Mouse (Mus musculus) intestine, embryonic 14.5 days (tissue): ENCODE data around the gene Pip5kl1. TPM values are rescaled to one million over a fixed set of nuclear protein-coding genes. Genes with fewer than 3 reads are reported as not detected.

Experiments
- ATAC-seq: fragments of 200-750 bp; cut with Nextera tagmentation; replicated peaks from 2 replicates; pipeline ENCODE4 v1.8.0; 2017; ENCODE audit warnings: low read depth, moderate number of reproducible peaks, moderate TSS enrichment, moderate library complexity; ENCODE audit not compliant: low FRiP score, low TSS enrichment
- DNase-seq: peaks from one replicate; pipeline ENCODE4 v3.0.0-alpha.2; 2018; ENCODE audit warnings: low spot score
- H3K27ac ChIP-seq: fragments of 300-500 bp; sonication (generic); 2 replicates; pipeline ENCODE4 v1.5.1; 2014; ENCODE audit warnings: low read depth, mild to moderate bottlenecking, control low read depth
- H3K27me3 ChIP-seq: fragments of 300-500 bp; sonication (generic); replicated peaks from 2 replicates; pipeline ENCODE4 v1.6.1; 2014; ENCODE audit warnings: low read length, control low read depth; ENCODE audit not compliant: control insufficient read depth, insufficient read depth
- H3K36me3 ChIP-seq: fragments of 300-500 bp; sonication (generic); 2 replicates; pipeline ENCODE4 v1.6.1; 2014; ENCODE audit warnings: low read length, control low read depth; ENCODE audit not compliant: control insufficient read depth, insufficient read depth
- H3K4me1 ChIP-seq: fragments of 300-500 bp; sonication (generic); replicated peaks from 2 replicates; pipeline ENCODE4 v1.6.1; 2014; ENCODE audit warnings: low read length, control low read depth, mixed read lengths; ENCODE audit not compliant: control insufficient read depth, insufficient read depth
- H3K4me2 ChIP-seq: fragments of 300-500 bp; sonication (generic); 2 replicates; pipeline ENCODE4 v1.6.1; 2014; ENCODE audit warnings: low read length
- H3K4me3 ChIP-seq: fragments of 300-500 bp; sonication (generic); 2 replicates; pipeline ENCODE4 v1.5.1; 2014; ENCODE audit warnings: low read depth, low read length, control low read depth, mixed read lengths
- H3K9ac ChIP-seq: fragments of 300-500 bp; sonication (generic); 2 replicates; pipeline ENCODE4 v1.6.1; 2014; ENCODE audit warnings: mild to moderate bottlenecking, low read length
- H3K9me3 ChIP-seq: fragments of 300-500 bp; sonication (generic); 2 replicates; pipeline ENCODE4 v1.6.1; 2016; ENCODE audit warnings: low read length, control low read depth; ENCODE audit not compliant: control insufficient read depth
- WGBS: fragments of 180-500 bp; shearing (Covaris S2); extraction: QIAGEN DNeasy Blood & Tissue Kit; methylation state at CpG from one replicate; pipeline ENCODE4 v1.1.7; 2014; 5-methylcytosine and 5-hydroxymethylcytosine counted together
- polyA plus RNA-seq: library from polyadenylated mRNA; unstranded; fragments of >200 nt; fragmentation: Nextera tagmentation; extraction: Ambion mirVana; gene quantifications from 2 replicates; pipeline ENCODE4 v1.2.1, GENCODE M21; 2014

Gene Pip5kl1
- polyA plus RNA-seq, 1 experiment from 2014 or later = 0.89 TPM

GRCm38 (mm10) chr2:32535501-32535991, 39.1 kb upstream of the Pip5kl1 start:
- Histone ChIP-seq H3K27ac (peak overlapping the region; percentile 95), H3K9me3 (no peaks in the 10 kb centered on the region), H3K27me3 (no peaks in the 10 kb centered on the region), H3K4me3 (peak overlapping the region; percentile 81), H3K4me2 (peak overlapping the region; percentile 79), H3K4me1 (peaks cover 42% of the 10 kb centered on the region), H3K36me3 (no peaks in the 10 kb centered on the region), H3K9ac (peak overlapping the region; percentile 86)
- WGBS = under 1% methylated on average over 35 of the region's 56 CpGs
- ATAC-seq (peak; percentile 72), DNase-seq (no peak)

GRCm38 (mm10) chr2:32536086-32536633, 38.4 kb upstream of the Pip5kl1 start:
- no peak for ATAC-seq
- peak; percentile 70 for DNase-seq
- Histone ChIP-seq H3K27ac (no peak overlapping the region), H3K9me3 (no peaks in the 10 kb centered on the region), H3K27me3 (no peaks in the 10 kb centered on the region), H3K4me3 (peak overlapping the region; percentile 81), H3K36me3 (no peaks in the 10 kb centered on the region), H3K4me2 (peak overlapping the region; percentile 79), H3K4me1 (peaks cover 42% of the 10 kb centered on the region), H3K9ac (peak overlapping the region; percentile 86)
- WGBS = 1% methylated on average over 14 of the region's 14 CpGs

GRCm38 (mm10) chr2:32536634-32537359, 37.8 kb upstream of the Pip5kl1 start:
- no peaks in the 10 kb centered on the region for H3K27me3 ChIP-seq
- peak; percentile 73 for DNase-seq
- WGBS = 8% methylated on average over 11 of the region's 11 CpGs

GRCm38 (mm10) chr2:32537360-32537905, 37.2 kb upstream of the Pip5kl1 start:
- 16% methylated on average over 9 of the region's 9 CpGs for WGBS
- DNase-seq (no peak), ATAC-seq (no peak)
- Histone ChIP-seq H3K4me3 (peak overlapping the region; percentile 81), H3K4me2 (peak overlapping the region; percentile 79), H3K36me3 (no peaks in the 10 kb centered on the region), H3K9ac (peak overlapping the region; percentile 86), H3K4me1 (peaks cover 42% of the 10 kb centered on the region), H3K9me3 (no peaks in the 10 kb centered on the region), H3K27ac (no peak overlapping the region), H3K27me3 (no peaks in the 10 kb centered on the region)

More at GRCm38 (mm10) chr2:32536634-32537359, 37.8 kb upstream of the Pip5kl1 start:
- Histone ChIP-seq H3K4me1 (peaks cover 42% of the 10 kb centered on the region), H3K9me3 (no peaks in the 10 kb centered on the region), H3K9ac (peak overlapping the region; percentile 86), H3K4me3 (peak overlapping the region; percentile 81), H3K4me2 (peak overlapping the region; percentile 79), H3K36me3 (no peaks in the 10 kb centered on the region), H3K27ac (no peak overlapping the region; the same call in 1 of the 2 replicates)
- no peak for ATAC-seq

GRCm38 (mm10) chr2:32537941-32538340, 36.7 kb upstream of the Pip5kl1 start:
- H3K9ac ChIP-seq = no peak overlapping the region
- no peak for DNase-seq

GRCm38 (mm10) chr2:32538461-32538860, 36.1 kb upstream of the Pip5kl1 start:
- no peak overlapping the region for H3K4me3 ChIP-seq
- H3K9ac ChIP-seq = no peak overlapping the region
- peak overlapping the region; percentile 79 for H3K4me2 ChIP-seq
- DNase-seq (no peak), ATAC-seq (no peak)
- no peaks in the 10 kb centered on the region for H3K36me3 ChIP-seq
- WGBS = 57% methylated on average over 4 of the region's 4 CpGs
- H3K27ac ChIP-seq = no peak overlapping the region
- H3K27me3 ChIP-seq = no peaks in the 10 kb centered on the region
- no peaks in the 10 kb centered on the region for H3K9me3 ChIP-seq
- H3K4me1 ChIP-seq = peaks cover 40% of the 10 kb centered on the region

More at GRCm38 (mm10) chr2:32537941-32538340, 36.7 kb upstream of the Pip5kl1 start:
- Histone ChIP-seq H3K4me2 (peak overlapping the region; percentile 79), H3K4me1 (peaks cover 42% of the 10 kb centered on the region), H3K4me3 (no peak overlapping the region; the same call in 1 of the 2 replicates), H3K27ac (no peak overlapping the region), H3K36me3 (no peaks in the 10 kb centered on the region), H3K27me3 (no peaks in the 10 kb centered on the region), H3K9me3 (no peaks in the 10 kb centered on the region)
- no peak for ATAC-seq
- 79% methylated on average over 5 of the region's 5 CpGs for WGBS

GRCm38 (mm10) chr2:32539452-32539981, 35.1 kb upstream of the Pip5kl1 start:
- H3K9ac ChIP-seq = no peak overlapping the region
- no peaks in the 10 kb centered on the region for H3K27me3 ChIP-seq
- H3K4me2 ChIP-seq = peak overlapping the region; percentile 0; the same call in 1 of the 2 replicates
- WGBS = 73% methylated on average over 14 of the region's 14 CpGs
- DNase-seq = no peak
- H3K36me3 ChIP-seq = no peaks in the 10 kb centered on the region
- no peaks in the 10 kb centered on the region for H3K9me3 ChIP-seq
- H3K27ac ChIP-seq = no peak overlapping the region
- H3K4me3 ChIP-seq = no peak overlapping the region
- ATAC-seq = no peak
- H3K4me1 ChIP-seq = peaks cover 31% of the 10 kb centered on the region

- no peaks in the 10 kb centered on the region for H3K9me3 ChIP-seq
- whole genome bisulfite sequencing = 88% methylated on average over 2 of the region's 2 CpGs
- no peaks in the 10 kb centered on the region for H3K27me3 ChIP-seq
- no peak overlapping the region for H3K9ac ChIP-seq
- 0 out of 2 replicates have a peak, but pooled peaks cover 5% of the 10 kb centered on the region for H3K36me3 ChIP-seq
- no peak overlapping the region for H3K4me2 ChIP-seq
- peaks cover 30% of the 10 kb centered on the region for H3K4me1 ChIP-seq
- no peak overlapping the region for H3K4me3 ChIP-seq
- ATAC-seq = no peak
- H3K27ac ChIP-seq = no peak overlapping the region
- no peak for DNase-seq
These were observed 33.2 kb upstream of the Pip5kl1 start for GRCm38 (mm10) chr2:32541333-32541908.
